Mouse (Mus musculus) neural tube, embryonic 11.5 days (tissue): ENCODE results near the gene Ptpdc1. TPM values are rescaled to one million over a fixed set of nuclear protein-coding genes. Genes with fewer than 3 reads are reported as not detected.

Experiments
- ATAC-seq: fragments of 200-750 bp; cut with Nextera tagmentation; 2 replicates; pipeline ENCODE4 v1.8.0; 2017; ENCODE audit warnings: moderate number of reproducible peaks, mild to moderate bottlenecking, moderate TSS enrichment, moderate library complexity; ENCODE audit not compliant: insufficient read depth, low FRiP score, low TSS enrichment
- DNase-seq: peaks from one replicate; pipeline ENCODE4 v3.0.0-alpha.2; 2015; ENCODE audit warnings: low spot score
- H3K27ac ChIP-seq: fragments of 300-500 bp; sonication (generic); 2 replicates; pipeline ENCODE4 v1.5.1; 2014; ENCODE audit warnings: low read depth, mild to moderate bottlenecking, low read length
- H3K27me3 ChIP-seq: fragments of 300-500 bp; sonication (generic); 2 replicates; pipeline ENCODE4 v1.6.1; 2014; ENCODE audit warnings: mild to moderate bottlenecking, low read length, mixed read lengths; ENCODE audit not compliant: control insufficient read depth, insufficient read depth
- H3K36me3 ChIP-seq: fragments of 300-500 bp; sonication (generic); 2 replicates; pipeline ENCODE4 v1.6.1; 2014; ENCODE audit warnings: mild to moderate bottlenecking, low read length, moderate library complexity, mixed read lengths; ENCODE audit not compliant: control insufficient read depth, insufficient read depth
- H3K4me1 ChIP-seq: fragments of 300-500 bp; sonication (generic); 2 replicates; pipeline ENCODE4 v1.6.1; 2014; ENCODE audit warnings: low read length, mixed read lengths; ENCODE audit not compliant: control insufficient read depth, insufficient read depth
- H3K4me2 ChIP-seq: fragments of 300-500 bp; sonication (generic); 2 replicates; pipeline ENCODE4 v1.6.1; 2014; ENCODE audit warnings: low read depth, mild to moderate bottlenecking, moderate library complexity
- H3K4me3 ChIP-seq: fragments of 300-500 bp; sonication (generic); 2 replicates; pipeline ENCODE4 v1.5.1; 2014; ENCODE audit warnings: low read depth, low read length
- H3K9ac ChIP-seq: fragments of 300-500 bp; sonication (generic); 2 replicates; pipeline ENCODE4 v1.6.1; 2014; ENCODE audit warnings: mild to moderate bottlenecking, low read length
- H3K9me3 ChIP-seq: fragments of 300-500 bp; sonication (generic); 2 replicates; pipeline ENCODE4 v1.6.1; 2016; ENCODE audit warnings: low read length; ENCODE audit not compliant: control insufficient read depth
- WGBS: fragments of 180-500 bp; shearing (Covaris S2); extraction: QIAGEN DNeasy Blood & Tissue Kit; methylation state at CpG from one replicate; pipeline ENCODE4 v1.1.7; 2014; 5-methylcytosine and 5-hydroxymethylcytosine counted together
- polyA plus RNA-seq: library from polyadenylated mRNA; unstranded; fragments of >200 nt; fragmentation: Nextera tagmentation; extraction: Ambion mirVana; gene quantifications from 2 replicates; pipeline ENCODE4 v1.2.1, GENCODE M21; 2014

Gene Ptpdc1
- polyA plus RNA-seq, 1 experiment from 2014 or later: 14.5 TPM

- 47% methylated on average over 4 of the region's 4 CpGs for WGBS
- Histone ChIP-seq H3K27me3 (no peaks in the 10 kb centered on the region), H3K4me3 (peak overlapping the region; percentile 79), H3K9ac (peak overlapping the region; percentile 76; the same call in 1 of the 2 replicates), H3K4me1 (peaks cover 14% of the 10 kb centered on the region), H3K27ac (no peak overlapping the region), H3K4me2 (peak overlapping the region; percentile 59), H3K9me3 (no peaks in the 10 kb centered on the region), H3K36me3 (no peaks in the 10 kb centered on the region)
- ATAC-seq: no peak
- DNase-seq: no peak
Observed at GRCm38 (mm10) chr13:48544867-48545266, 80.6 kb downstream of the Ptpdc1 start.

DNA sequence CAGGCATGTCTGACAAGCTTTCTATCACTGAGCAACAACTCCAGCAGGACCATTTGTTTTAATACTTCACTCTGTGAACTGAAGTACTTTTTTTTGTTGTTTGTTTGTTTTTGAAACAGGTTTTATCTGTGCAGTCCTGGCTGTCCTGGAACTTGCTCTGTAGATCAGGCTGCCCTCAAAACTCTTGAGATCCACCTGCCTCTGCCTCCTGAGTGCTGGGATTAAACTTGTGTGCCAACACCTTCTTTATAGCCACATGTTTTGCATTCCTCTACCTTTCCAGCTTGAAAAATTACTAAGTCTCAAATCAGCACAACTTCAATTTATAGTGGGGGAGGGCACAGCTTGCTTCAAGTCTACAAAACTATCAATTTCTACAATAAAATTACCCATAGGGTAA lies 81.1 kb downstream of the Ptpdc1 start:
- H3K36me3 ChIP-seq: no peaks in the 10 kb centered on the region
- no peak overlapping the region for H3K27ac ChIP-seq
- H3K27me3 ChIP-seq: no peaks in the 10 kb centered on the region
- no peaks in the 10 kb centered on the region for H3K9me3 ChIP-seq
- peak overlapping the region; percentile 79; the same call in 1 of the 2 replicates for H3K4me3 ChIP-seq
- DNase-seq: no peak
- peaks cover 14% of the 10 kb centered on the region for H3K4me1 ChIP-seq
- H3K4me2 ChIP-seq: peak overlapping the region; percentile 59
- H3K9ac ChIP-seq: no peak overlapping the region
- no peak for ATAC-seq

- no peak overlapping the region for H3K27ac ChIP-seq
- DNase-seq (no peak), ATAC-seq (no peak)
- no peaks in the 10 kb centered on the region for H3K9me3 ChIP-seq
- H3K27me3 ChIP-seq: no peaks in the 10 kb centered on the region
- H3K9ac ChIP-seq: no peak overlapping the region
- H3K4me3 ChIP-seq: no peak overlapping the region
- no peaks in the 10 kb centered on the region for H3K36me3 ChIP-seq
- H3K4me1 ChIP-seq: peaks cover 14% of the 10 kb centered on the region
- 55% methylated on average over 1 of the region's 1 CpGs for WGBS
- H3K4me2 ChIP-seq: no peak overlapping the region
Observed at GRCm38 (mm10) chr13:48540488-48540887, 85.0 kb downstream of the Ptpdc1 start.

DNA sequence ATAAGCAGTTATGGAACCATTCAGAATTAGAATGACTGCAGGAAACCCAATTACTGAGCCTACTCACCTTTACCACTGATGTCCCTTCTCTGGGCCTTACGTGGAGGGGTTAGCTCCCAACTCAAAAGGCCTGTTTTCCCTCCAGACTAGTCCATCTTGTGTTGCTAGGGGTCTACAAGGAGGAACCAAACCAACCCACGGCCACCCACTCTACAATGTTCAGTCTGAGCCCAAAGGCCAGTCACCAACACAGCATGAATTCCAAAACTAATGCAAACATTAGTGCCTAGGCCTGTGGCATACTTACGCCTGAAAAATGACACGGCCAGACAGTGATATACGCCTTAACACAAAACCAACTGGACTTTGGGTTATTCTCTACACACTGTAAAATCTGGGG lies 92.0 kb downstream of the Ptpdc1 start:
- H3K27ac ChIP-seq: no peak overlapping the region
- 86% methylated on average over 5 of the region's 5 CpGs for WGBS
- H3K4me3 ChIP-seq: no peak overlapping the region
- no peaks in the 10 kb centered on the region for H3K4me1 ChIP-seq
- no peaks in the 10 kb centered on the region for H3K27me3 ChIP-seq
- no peak overlapping the region for H3K4me2 ChIP-seq
- H3K36me3 ChIP-seq: no peaks in the 10 kb centered on the region
- ATAC-seq (no peak), DNase-seq (no peak)
- H3K9ac ChIP-seq: no peak overlapping the region
- H3K9me3 ChIP-seq: no peaks in the 10 kb centered on the region

- Histone ChIP-seq H3K4me1 (no peaks in the 10 kb centered on the region), H3K9ac (no peak overlapping the region), H3K36me3 (no peaks in the 10 kb centered on the region), H3K27ac (no peak overlapping the region), H3K9me3 (no peaks in the 10 kb centered on the region), H3K27me3 (no peaks in the 10 kb centered on the region), H3K4me2 (no peak overlapping the region), H3K4me3 (no peak overlapping the region)
- DNase-seq (no peak), ATAC-seq (no peak)
- WGBS: 73% methylated on average over 2 of the region's 2 CpGs
Observed at GRCm38 (mm10) chr13:48531448-48531847, 94.0 kb downstream of the Ptpdc1 start.

DNA sequence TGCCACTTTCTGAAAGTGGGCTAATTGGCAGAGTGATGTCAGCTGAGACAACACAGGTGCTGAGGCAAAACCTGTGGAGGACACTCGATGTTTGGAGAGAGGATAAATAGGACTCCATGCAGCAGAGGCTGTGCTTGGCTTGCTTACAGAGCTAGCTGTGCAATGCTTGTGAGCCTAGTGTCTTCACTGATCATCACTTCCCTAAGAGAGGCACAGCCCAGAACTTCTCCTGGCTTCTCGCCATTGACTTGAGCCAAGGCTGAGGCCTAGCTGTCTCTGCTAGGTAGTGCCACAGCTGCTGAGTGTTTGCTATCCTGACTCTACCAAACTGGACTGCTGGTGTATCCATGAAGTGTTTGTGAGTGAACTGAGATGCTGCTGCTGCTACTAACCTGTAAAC lies 94.8 kb downstream of the Ptpdc1 start:
- Histone ChIP-seq H3K9me3 (no peaks in the 10 kb centered on the region), H3K9ac (no peak overlapping the region), H3K36me3 (no peaks in the 10 kb centered on the region), H3K4me2 (no peak overlapping the region), H3K4me1 (no peaks in the 10 kb centered on the region), H3K27ac (no peak overlapping the region), H3K27me3 (no peaks in the 10 kb centered on the region), H3K4me3 (no peak overlapping the region)
- ATAC-seq (no peak), DNase-seq (no peak)
- WGBS: 78% methylated on average over 2 of the region's 2 CpGs

DNA sequence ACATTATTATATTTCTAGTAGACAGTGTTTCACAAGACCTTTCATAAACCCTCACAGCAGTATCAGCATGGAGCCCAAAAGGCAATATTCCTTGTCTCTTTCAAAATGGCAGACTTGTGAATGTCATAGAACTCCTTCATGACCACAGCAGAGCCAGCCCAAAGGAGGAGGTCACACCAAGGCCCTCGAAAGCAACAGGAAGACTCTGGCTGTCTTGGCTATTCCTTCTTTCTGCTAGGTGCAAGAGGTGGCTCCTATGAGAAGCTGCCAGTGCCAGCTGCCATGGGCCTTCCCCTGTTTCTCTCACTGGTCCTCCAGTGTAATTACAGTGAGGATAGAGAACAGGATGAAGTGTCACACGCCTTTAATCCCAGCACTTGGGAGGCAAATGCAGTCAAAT lies 96.4 kb downstream of the Ptpdc1 start:
- no peak overlapping the region for H3K27ac ChIP-seq
- WGBS: 50% methylated on average over 2 of the region's 2 CpGs
- no peaks in the 10 kb centered on the region for H3K36me3 ChIP-seq
- no peaks in the 10 kb centered on the region for H3K4me1 ChIP-seq
- DNase-seq (no peak), ATAC-seq (no peak)
- H3K4me3 ChIP-seq: no peak overlapping the region
- no peak overlapping the region for H3K4me2 ChIP-seq
- no peak overlapping the region for H3K9ac ChIP-seq
- no peaks in the 10 kb centered on the region for H3K9me3 ChIP-seq
- H3K27me3 ChIP-seq: no peaks in the 10 kb centered on the region

DNA sequence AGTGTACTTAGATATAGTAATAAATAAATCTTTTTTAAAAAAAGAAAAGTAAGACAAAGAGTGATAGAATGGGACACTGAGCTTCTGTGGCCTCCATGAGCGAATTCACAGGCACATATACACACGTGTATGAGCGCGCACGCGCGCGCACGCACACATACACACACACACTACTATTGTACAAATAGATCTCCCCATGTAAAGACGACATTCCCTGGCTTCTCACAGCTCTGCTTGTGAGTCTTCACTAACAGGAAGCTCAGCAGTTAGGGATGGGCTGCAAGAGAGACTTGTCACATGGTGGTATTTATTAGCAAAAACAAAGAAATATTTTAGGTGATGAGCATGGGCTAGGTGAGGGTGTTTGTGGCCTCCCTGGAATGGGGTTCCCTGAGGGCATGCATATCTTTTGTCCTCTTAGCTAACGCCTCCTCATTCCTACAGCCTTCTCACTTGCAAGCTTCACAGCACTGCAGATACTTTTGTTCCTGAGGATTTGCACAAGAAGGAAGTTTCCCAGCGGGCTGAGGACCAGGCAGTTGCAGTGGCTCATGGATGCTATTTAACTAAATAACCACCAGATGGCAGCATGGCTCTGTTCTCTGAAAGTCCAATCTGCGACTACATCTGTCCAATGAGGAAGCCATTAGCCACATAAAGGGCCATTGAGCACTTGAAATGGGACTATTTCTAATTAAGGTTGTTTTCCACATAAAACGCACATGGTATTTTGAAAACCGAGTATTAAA lies 97.2 kb downstream of the Ptpdc1 start:
- Histone ChIP-seq H3K27ac (no peak overlapping the region), H3K36me3 (no peaks in the 10 kb centered on the region), H3K4me1 (no peaks in the 10 kb centered on the region), H3K4me3 (no peak overlapping the region), H3K4me2 (no peak overlapping the region), H3K9me3 (no peaks in the 10 kb centered on the region), H3K27me3 (no peaks in the 10 kb centered on the region), H3K9ac (no peak overlapping the region)
- no peak for ATAC-seq
- 57% methylated on average over 15 of the region's 15 CpGs for WGBS
- DNase-seq: peak; percentile 67
